Mouse (Mus musculus) brain, embryonic 14.5 days (tissue): ENCODE measurements around the gene Camk2b.

ENCODE experiments used
- CTCF ChIP-seq: fragments of 200-500 bp; IDR thresholded peaks from 2 replicates; pipeline ENCODE4 v1.5.1; 2012; ENCODE audit warnings: inconsistent platforms, mild to moderate bottlenecking, moderate library complexity, borderline replicate concordance; ENCODE audit not compliant: insufficient read depth, insufficient read length; ENCODE audit errors: extremely low read depth
- POLR2A ChIP-seq: fragments of 200-500 bp; IDR thresholded peaks from 2 replicates; pipeline ENCODE4 v1.6.1; 2012; ENCODE audit warnings: mild to moderate bottlenecking, inconsistent platforms, borderline replicate concordance; ENCODE audit not compliant: poor library complexity, insufficient read depth, insufficient read length, severe bottlenecking; ENCODE audit errors: extremely low read depth

GRCm38 (mm10) chr11:5930578-5930977, 135.6 kb downstream of the Camk2b start:
- TF ChIP-seq CTCF (no peak), POLR2A (no peak)
